Mouse (Mus musculus): ENCODE results near the gene A1cf. TPM values are rescaled to one million over a fixed set of nuclear protein-coding genes. Genes with fewer than 3 reads are reported as not detected.

A1cf gene
- total RNA-seq (2014; rRNA removed) (not detected in 2 replicates), polyA plus RNA-seq (2015; fragmentation: Nextera tagmentation; extraction: Ambion mirVana) (not detected in 2 replicates)

- WGBS, result 93% methylated on average over 7 of the region's 7 CpGs
- no peak for TF ChIP-seq CTCF (IDR thresholded peaks at IDR 0.05)
- H3K4me2 ChIP-seq (ENCODE audit: low read depth, low read length, poor library complexity, severe bottlenecking), result no peak within 1 kb of the TSS
Observed at GRCm38 (mm10) chr19:31868521-31868920, at the start of gene A1cf. TSS of gene A1cf (plus strand) at chr19:31868764.

DNA sequence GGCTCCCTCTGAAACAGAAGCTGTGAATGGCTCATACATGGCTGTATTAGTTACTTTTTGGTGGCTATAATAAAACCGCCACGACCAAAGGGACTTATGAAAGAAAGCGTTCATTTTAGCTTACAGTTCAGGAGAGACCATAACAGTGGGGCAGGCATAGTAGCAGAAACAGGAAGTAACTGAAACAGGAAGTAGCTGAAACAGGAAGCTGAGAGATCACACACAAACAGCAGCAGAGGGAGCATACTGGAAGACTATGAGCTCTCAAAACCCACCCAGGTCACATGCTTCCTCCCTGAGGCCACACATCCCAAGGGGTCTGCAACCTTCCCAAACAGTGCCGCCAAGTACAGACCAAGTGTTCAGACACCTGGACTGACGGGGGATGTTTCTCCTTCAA, 34.3 kb upstream of the A1cf start:
- Histone ChIP-seq H3K36me3 (ENCODE audit: insufficient read depth, low read length) (no peaks in the 10 kb centered on the region), H3K27me3 (ENCODE audit: insufficient read depth, low read length) (no peaks in the 10 kb centered on the region), H3K4me1 (ENCODE audit: insufficient read depth, low read length) (no peaks in the 10 kb centered on the region), H3K9ac (replicated peaks; ENCODE audit: low read length, poor library complexity, severe bottlenecking) (no peak overlapping the region), H3K27ac (ENCODE audit: low read depth, low read length) (no peak overlapping the region), H3K9me3 (ENCODE audit: low read length) (no peaks in the 10 kb centered on the region), H3K4me2 (ENCODE audit: low read depth, low read length, poor library complexity, severe bottlenecking) (no peak overlapping the region), H3K4me3 (ENCODE audit: low read depth, low read length) (no peak overlapping the region)
- no peak for ATAC-seq (ENCODE audit: low FRiP score)
- 95% methylated on average over 5 of the region's 5 CpGs for WGBS
- DNase-seq (ENCODE audit: low spot score), result no peak
- TF ChIP-seq CTCF (IDR thresholded peaks at IDR 0.05), result no peak

More at GRCm38 (mm10) chr19:31868521-31868920, at the start of gene A1cf:
- no peaks in the 10 kb centered on the region for H3K9me3 ChIP-seq (ENCODE audit: low read length)
- DNase-seq (ENCODE audit: low spot score), result no peak
- no peak for ATAC-seq (ENCODE audit: low FRiP score)
- H3K27me3 ChIP-seq (ENCODE audit: insufficient read depth, low read length), result no peaks in the 10 kb centered on the region
- no peaks in the 10 kb centered on the region for H3K36me3 ChIP-seq (ENCODE audit: insufficient read depth, low read length)
- no peaks in the 10 kb centered on the region for H3K4me1 ChIP-seq (ENCODE audit: insufficient read depth, low read length)
- H3K9ac ChIP-seq (replicated peaks; ENCODE audit: low read length, poor library complexity, severe bottlenecking), result no peak within 1 kb of the TSS
- H3K4me3 ChIP-seq (ENCODE audit: low read depth, low read length), result no peak within 1 kb of the TSS
- no peak within 1 kb of the TSS for H3K27ac ChIP-seq (ENCODE audit: low read depth, low read length)

DNA sequence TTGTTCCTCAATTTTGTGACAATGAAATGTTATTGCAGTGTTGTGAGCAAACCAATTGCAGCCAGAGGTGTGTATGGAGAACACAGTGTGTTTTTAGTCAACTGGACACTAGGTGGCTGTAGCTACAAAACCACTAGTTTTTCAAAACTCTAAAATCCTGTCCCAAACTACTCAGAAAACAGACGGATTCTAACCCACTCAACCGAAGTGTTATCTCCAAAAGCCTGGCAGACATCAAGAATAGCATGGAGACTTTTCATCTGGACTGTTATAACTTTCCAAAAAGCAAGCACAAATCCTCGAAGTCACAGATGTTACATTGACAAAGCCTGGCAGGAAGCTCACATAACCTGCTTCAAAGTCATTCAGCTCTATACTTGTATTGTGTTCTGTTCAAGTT, 6.7 kb upstream of the A1cf start:
- ATAC-seq (ENCODE audit: low FRiP score) (no peak), DNase-seq (ENCODE audit: low spot score) (no peak)
- Histone ChIP-seq H3K9ac (replicated peaks; ENCODE audit: low read length, poor library complexity, severe bottlenecking) (no peak overlapping the region), H3K9me3 (ENCODE audit: low read length) (no peaks in the 10 kb centered on the region), H3K4me3 (ENCODE audit: low read depth, low read length) (no peak overlapping the region), H3K4me2 (ENCODE audit: low read depth, low read length, poor library complexity, severe bottlenecking) (no peak overlapping the region), H3K36me3 (ENCODE audit: insufficient read depth, low read length) (no peaks in the 10 kb centered on the region), H3K27ac (ENCODE audit: low read depth, low read length) (no peak overlapping the region), H3K4me1 (ENCODE audit: insufficient read depth, low read length) (no peaks in the 10 kb centered on the region), H3K27me3 (ENCODE audit: insufficient read depth, low read length) (no peaks in the 10 kb centered on the region)
- 72% methylated on average over 3 of the region's 3 CpGs for WGBS
- peak; percentile 18; the same call in 1 of the 2 replicates for TF ChIP-seq CTCF (IDR thresholded peaks at IDR 0.05)

- Histone ChIP-seq H3K9me3 (ENCODE audit: low read length) (no peaks in the 10 kb centered on the region), H3K4me2 (ENCODE audit: low read depth, low read length, poor library complexity, severe bottlenecking) (no peak overlapping the region), H3K27ac (ENCODE audit: low read depth, low read length) (no peak overlapping the region), H3K27me3 (ENCODE audit: insufficient read depth, low read length) (no peaks in the 10 kb centered on the region), H3K9ac (replicated peaks; ENCODE audit: low read length, poor library complexity, severe bottlenecking) (no peak overlapping the region), H3K36me3 (ENCODE audit: insufficient read depth, low read length) (no peaks in the 10 kb centered on the region), H3K4me3 (ENCODE audit: low read depth, low read length) (no peak overlapping the region), H3K4me1 (ENCODE audit: insufficient read depth, low read length) (no peaks in the 10 kb centered on the region)
- TF ChIP-seq CTCF (IDR thresholded peaks at IDR 0.05), result no peak
- WGBS, result 69% methylated on average over 6 of the region's 6 CpGs
- ATAC-seq (ENCODE audit: low FRiP score) (no peak), DNase-seq (ENCODE audit: low spot score) (no peak)
Observed at GRCm38 (mm10) chr19:31862512-31863249, 5.9 kb upstream of the A1cf start.

DNA sequence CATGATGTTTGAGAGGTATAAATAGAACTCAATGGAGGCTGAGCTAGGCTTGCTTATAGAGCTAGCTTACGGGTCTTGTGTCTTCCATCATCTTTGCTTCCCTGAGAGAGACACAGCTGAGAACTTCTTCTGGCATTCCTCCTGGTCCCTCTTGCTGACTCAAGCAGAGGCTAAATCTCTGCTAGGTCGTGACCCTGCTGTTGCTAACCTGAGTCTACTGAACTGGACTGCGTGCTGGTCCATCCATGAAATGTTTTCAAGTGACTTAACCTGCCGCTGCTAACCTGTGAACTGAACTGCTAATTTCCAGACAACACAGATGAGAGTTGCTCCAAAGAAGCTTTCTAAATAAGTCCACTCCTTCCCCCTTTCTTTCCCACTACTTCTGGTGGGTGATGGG, 3.1 kb upstream of the A1cf start:
- no peak overlapping the region for H3K27ac ChIP-seq (ENCODE audit: low read depth, low read length)
- no peak for TF ChIP-seq CTCF (IDR thresholded peaks at IDR 0.05)
- 84% methylated on average over 4 of the region's 4 CpGs for WGBS
- no peaks in the 10 kb centered on the region for H3K36me3 ChIP-seq (ENCODE audit: insufficient read depth, low read length)
- H3K4me2 ChIP-seq (ENCODE audit: low read depth, low read length, poor library complexity, severe bottlenecking), result no peak overlapping the region
- no peak overlapping the region for H3K9ac ChIP-seq (replicated peaks; ENCODE audit: low read length, poor library complexity, severe bottlenecking)
- H3K9me3 ChIP-seq (ENCODE audit: low read length), result no peaks in the 10 kb centered on the region
- H3K4me3 ChIP-seq (ENCODE audit: low read depth, low read length), result no peak overlapping the region
- H3K27me3 ChIP-seq (ENCODE audit: insufficient read depth, low read length), result no peaks in the 10 kb centered on the region
- H3K4me1 ChIP-seq (ENCODE audit: insufficient read depth, low read length), result no peaks in the 10 kb centered on the region
- DNase-seq (ENCODE audit: low spot score) (no peak), ATAC-seq (ENCODE audit: low FRiP score) (no peak)

DNA sequence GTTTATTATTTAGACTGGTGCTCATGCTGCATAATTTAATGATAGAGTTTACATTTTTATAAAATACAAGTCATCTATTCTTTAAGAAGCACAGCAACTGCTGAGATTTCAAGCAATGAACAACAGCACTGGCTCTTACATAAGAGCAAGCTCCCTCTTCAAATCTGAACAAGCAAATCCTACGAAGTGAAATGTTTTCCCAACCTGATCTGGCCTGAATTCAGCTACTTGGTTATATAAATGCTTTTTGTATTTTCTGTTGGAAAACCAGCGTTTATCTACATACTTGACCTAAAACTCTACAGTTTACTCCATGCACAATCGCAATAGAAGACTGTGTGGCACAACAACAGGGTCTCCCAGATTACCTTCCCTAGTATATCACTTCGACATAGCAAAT, 488 bp upstream of the A1cf start:
- no peaks in the 10 kb centered on the region for H3K36me3 ChIP-seq (ENCODE audit: insufficient read depth, low read length)
- DNase-seq (ENCODE audit: low spot score) (no peak), ATAC-seq (ENCODE audit: low FRiP score) (no peak)
- no peak for TF ChIP-seq CTCF (IDR thresholded peaks at IDR 0.05)
- no peaks in the 10 kb centered on the region for H3K9me3 ChIP-seq (ENCODE audit: low read length)
- no peak overlapping the region for H3K27ac ChIP-seq (ENCODE audit: low read depth, low read length)
- no peak overlapping the region for H3K4me3 ChIP-seq (ENCODE audit: low read depth, low read length)
- H3K27me3 ChIP-seq (ENCODE audit: insufficient read depth, low read length), result no peaks in the 10 kb centered on the region
- H3K4me2 ChIP-seq (ENCODE audit: low read depth, low read length, poor library complexity, severe bottlenecking), result no peak overlapping the region
- H3K9ac ChIP-seq (replicated peaks; ENCODE audit: low read length, poor library complexity, severe bottlenecking), result no peak overlapping the region
- H3K4me1 ChIP-seq (ENCODE audit: insufficient read depth, low read length), result no peaks in the 10 kb centered on the region
- 87% methylated on average over 4 of the region's 4 CpGs for WGBS
